Mouse (Mus musculus) WW6 (cell line): ENCODE measurements around the gene Cdx4.

ENCODE experiments used
- DNase-seq: peaks from one replicate; pipeline ENCODE4 v3.0.0-alpha.2; 2013; ENCODE audit warnings: low read depth, low spot score

Gene Cdx4

DNA sequence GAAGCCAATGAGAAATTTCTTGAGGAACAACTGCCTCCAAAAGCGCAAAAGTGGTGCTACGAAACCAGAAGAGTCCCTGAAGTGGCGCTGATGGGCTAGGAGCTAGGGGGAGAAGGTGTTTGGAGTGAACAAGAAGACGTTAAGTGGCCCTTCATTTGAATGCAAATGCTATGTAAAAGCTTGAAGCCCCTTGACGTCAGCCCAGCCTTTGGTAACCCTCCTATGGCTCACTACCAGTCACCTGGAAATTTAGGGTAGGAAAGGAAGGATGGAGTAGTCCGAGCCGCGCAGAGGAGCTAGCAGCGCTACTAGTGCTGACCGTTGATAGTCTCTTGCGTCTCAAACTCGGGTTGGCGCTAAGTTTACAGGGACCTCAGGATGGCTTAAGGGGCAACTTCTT is at the start of gene Cdx4:
Gene Cdx4, plus strand, starts transcription at position 253 of the 400 bp plus-strand sequence.
- no peak for DNase-seq

GRCm38 (mm10) chrX:103274325-103274724 is 46.9 kb upstream of the Cdx4 start:
- DNase-seq, result no peak

DNA sequence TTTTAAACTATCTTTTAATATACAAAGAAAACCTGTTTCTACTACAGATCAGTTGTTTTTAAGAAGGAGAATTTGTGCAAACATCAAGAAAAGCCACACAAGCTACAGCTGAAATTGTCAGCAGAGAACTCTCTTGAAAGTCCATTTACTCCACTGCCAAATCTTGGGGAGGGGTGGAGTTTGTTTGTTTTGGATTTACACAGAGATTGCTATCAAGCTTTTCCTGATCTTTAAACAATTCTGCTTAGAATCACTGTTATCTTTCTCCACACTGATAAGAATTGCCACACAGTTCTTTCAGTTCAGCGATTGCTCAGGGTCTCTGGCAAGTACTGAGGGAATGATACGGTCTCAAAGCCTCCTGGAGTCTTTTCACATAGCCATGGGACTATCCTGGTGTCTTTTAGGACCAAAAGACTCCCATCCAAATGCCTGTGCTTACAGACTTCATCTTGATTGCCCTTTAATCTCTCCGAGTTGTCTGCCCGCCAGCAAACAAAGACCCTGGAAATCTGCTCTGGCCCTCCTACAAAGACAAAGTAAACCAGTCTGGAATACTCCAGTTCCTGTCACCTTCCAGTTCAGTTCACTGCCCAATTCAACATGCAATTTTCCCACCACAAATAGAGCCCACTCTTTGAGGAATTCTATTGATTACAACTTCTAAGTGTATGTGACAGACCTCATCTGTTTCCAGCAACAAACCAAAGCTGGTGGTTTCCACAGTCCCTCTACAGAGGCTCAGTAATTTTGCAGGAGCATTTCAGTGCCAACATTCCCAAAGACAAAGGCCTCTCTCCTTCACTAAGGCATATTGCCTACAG is 34.1 kb upstream of the Cdx4 start:
- DNase-seq, result no peak

DNA sequence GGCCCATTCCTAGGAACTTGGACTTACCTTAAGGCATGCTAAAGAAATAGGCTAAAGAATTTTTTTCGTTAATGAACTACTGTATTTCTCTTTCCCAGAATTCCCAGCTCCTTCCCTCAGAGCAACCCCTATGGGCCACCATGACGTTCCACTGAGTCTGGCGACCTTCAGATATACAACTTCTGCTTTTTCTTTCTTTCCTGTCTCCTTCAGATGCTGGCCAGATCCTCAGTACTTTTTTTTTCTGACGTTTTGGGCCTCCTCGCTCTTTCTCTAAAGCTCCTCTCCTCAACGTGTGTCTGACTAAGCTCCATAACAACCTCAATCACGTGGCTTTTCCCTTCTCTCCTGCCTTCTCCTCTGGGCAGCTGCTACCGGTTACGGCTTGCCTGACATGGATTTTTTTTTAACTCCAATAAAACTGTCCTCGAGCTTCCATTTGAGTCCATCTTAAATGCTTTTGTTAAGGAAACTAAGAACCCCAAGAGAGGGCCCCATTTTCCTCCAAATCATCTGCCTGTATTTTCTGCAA is 33.3 kb upstream of the Cdx4 start:
- no peak for DNase-seq

DNA sequence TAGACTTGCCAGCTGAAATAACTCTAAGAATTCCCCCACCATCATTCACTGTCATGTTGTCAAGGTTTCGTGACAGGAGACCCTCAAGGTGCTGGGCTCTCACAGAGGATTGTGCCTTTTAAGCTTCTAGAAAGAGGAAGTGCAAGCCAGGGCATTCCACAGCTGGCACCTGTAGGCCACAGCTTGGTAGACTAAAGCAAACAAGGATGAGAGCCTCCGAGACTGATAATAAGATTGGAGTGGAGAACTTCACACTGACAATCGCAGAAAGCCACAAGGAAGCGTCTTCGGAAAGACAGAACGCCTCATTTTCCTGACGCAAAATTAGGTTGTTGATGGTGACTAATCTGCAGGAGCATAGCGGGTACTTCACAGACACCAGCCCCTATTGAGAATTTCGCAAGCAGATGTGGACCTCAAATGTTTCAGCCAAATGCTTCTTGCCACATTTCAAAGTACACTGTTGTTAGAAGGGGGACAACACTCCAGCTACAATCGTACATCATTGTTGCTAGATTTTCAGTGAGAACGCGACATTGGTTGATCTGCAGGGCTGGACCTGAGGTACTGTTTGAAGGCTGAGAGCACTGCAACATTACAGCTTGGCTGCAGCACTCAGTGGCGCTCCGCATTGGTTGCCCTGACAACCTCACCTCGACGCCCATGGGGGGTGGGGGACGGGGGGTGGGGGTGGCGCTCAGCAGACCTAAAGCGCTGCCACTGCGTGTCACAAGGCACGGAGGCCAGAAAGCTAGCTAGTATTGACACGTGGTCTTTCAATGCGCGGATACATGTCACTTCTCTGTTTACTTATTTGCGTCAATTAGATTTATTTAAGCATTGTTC is 32.5 kb upstream of the Cdx4 start:
- no peak for DNase-seq

GRCm38 (mm10) chrX:103298937-103299336 is 22.3 kb upstream of the Cdx4 start:
- DNase-seq, result no peak

GRCm38 (mm10) chrX:103308262-103308661 is 12.9 kb upstream of the Cdx4 start:
- DNase-seq, result no peak

DNA sequence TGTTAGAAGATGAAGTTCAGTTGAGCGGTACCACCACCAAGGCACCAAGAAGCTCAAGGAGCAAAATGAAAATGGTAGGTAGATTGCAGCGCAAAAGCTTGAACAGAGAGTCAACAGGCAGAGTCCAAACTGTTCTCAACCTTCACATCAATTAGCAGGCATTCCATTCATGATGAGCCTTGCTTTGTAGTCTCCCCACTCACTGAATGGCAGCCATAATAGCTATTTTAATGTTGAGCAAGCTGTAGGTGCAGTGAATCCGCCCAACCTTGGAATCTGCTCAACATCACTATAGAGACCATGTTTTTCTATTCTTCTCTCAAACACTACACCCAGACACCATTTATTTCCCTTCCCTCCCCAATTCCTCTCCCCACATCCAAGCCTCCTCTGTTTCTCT is 9.5 kb upstream of the Cdx4 start:
- no peak for DNase-seq

GRCm38 (mm10) chrX:103314146-103314545 is 7.1 kb upstream of the Cdx4 start:
- DNase-seq, result no peak

DNA sequence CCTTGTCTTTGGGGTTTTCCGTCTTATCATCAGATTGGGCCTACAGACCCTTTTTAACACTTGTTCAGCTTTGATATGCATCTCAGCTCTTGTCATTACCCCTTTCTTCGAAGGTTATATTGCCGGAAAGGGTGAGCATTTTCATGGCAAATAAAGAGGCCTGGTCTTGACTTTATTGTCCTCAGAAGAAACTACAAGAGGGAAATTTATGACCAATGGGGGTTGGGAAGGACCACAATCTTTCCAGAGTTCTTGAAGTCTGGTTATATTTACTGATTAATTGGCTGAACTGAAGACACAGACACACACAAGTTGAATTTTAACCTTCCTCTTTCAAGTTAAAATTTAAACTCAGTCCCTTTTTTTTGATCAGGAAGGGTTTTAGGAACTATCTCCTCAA is 4.7 kb downstream of the Cdx4 start:
- DNase-seq, result no peak

- DNase-seq, result no peak
These were observed 8.2 kb downstream of the Cdx4 start for GRCm38 (mm10) chrX:103329386-103329785.

DNA sequence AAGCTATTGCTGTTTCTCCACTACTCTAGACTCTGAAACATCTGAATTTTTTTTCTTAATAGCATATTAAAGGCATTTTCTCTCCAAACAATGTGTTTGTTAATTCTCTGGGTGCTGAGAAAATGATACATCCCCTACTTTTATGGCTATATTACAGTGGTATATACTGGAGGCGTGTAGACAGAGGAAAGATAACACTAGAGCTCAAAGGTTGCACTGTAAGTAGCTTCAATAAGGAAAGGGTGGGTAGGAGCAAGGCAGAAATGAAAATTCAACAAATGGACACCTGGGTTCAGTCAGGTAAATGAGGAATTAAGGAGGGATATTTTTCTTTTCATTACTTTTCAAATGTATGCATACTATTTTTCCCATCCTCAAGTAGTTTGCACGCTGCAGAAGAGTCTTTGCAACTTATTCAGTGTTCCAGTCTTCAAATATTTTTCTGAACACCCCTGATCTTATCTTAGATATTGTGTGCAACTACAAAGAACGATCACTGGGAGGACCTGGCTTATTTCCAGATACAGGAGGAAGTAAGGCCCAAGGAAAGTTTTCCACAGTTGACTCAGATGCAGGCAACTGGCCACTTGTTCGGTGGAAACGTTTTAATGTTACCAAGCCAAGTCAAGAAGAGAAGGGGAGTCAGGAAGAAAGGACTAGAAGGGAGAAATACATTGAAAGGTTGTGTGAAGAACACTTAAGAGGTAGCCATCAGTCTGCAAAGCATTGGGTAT is 10.1 kb downstream of the Cdx4 start:
- DNase-seq, result no peak

DNA sequence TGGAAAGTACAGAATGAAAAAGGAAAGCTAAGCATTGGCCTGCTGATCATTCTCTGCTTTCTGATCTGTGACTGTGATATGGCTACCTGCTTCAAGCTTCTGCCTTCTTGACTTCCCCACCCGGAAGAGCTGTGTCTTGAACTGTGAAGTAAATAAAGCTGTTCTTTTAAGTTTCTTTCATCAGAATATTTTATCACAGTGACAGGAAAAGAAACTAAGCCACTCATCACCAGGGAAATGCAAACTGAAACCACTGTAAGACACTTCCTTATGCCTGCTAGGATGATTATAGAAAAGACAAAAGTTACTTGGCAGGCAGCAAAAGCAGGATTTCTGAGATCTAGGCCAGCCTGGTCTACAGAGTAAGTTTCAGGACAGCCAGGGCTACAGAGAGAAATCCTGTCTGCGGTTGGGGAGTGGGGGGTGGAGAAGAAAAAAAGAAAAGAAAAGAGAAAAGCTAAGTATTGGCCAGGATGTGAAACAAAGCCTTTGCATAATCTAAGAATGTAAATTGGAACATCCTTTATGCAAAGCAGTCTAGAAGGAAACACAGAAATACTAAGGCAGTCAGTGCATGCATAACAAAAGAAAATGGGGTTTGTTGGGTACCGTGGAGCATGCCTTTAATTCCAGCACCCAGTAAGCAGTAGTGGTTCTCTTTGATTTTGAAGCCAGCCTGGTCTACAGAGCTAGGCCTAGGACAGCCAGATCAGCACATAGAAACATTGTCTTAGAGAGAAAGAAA is 20.3 kb downstream of the Cdx4 start:
- no peak for DNase-seq

- no peak for DNase-seq
These were observed 34.6 kb downstream of the Cdx4 start for GRCm38 (mm10) chrX:103355784-103356183.

GRCm38 (mm10) chrX:103356287-103356686 is 35.1 kb downstream of the Cdx4 start, which contains the start of gene Chic1:
Chic1 (plus strand) TSS chrX:103356476.
- peak; percentile 78 for DNase-seq

DNA sequence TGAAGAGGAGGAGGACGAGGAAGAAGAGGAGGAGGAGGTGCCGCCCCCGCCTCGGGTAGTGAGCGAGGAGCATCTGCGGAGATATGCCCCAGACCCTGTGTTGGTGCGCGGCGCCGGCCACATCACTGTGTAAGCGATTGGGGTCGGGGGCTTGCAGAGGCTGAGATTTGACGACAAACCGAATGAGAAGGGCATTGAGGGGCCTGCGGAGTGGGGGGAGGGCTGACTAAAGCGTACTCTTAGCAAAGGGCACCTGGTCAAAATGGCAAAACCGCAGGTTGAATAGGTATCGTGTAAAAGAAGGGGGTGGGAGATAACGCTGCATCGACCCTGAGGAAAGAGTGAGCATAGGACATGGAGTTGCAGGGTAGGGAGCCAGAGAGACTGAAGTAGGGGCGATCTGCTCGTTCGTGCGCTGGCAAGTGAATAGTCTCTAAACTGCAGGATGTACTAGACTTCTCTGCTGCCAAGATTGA is 35.6 kb downstream of the Cdx4 start:
- no peak for DNase-seq

DNA sequence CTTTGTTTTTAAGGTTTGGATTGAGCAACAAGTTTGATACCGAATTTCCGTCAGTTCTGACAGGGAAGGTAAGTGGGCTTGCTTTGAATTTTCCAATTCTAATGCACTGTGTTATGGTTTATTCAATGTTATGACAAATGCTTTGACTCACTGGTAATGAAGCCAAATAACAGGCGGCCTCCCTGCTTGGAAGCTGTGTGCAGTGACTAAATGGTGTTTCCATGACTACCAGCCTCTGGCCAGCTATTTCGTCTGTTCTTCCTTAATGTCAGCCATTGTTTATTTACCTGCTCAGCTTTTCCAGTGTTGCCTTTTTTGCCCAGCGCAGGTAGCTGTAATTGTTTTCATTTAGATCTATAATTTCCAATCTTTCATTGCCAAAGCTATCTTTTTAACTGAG is 45.0 kb downstream of the Cdx4 start:
- DNase-seq, result no peak

DNA sequence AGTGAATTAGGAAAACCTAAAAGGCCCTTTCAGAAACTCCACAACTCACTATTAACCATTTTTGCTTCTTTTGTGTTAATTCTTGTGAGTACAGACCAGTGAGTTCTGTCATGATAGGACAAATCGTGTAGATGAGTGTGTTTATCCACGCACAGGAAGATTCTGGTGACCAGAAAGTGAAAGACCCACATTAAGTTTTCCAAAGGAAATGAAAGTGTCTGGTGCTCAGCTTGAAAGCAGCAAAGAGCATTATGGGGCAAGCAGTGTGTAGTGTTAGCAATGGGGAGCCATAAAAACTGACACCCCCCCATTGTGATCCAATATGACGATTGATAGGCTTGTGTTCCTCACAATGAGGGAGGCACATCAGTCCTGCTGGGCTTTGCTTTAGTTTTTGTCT is 47.5 kb downstream of the Cdx4 start:
- DNase-seq, result no peak

DNA sequence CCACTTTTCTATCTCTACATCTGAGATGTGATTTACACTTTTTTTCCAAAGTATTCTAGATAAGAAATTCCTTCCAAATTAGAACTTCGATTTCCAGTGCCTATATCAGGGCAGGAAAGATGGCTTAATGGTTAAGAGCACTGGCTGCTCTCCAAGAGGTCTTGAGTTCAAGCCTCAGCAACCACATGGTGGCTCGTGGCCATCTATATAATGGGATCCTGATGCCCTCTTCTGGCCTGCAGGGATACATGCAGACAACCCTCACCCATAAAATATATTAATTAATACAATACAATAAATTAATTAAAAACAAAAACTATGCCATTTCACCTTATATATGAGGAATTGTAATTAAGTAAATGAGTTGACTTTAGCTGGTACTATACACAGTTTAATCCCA is 50.0 kb downstream of the Cdx4 start:
- no peak for DNase-seq

DNA sequence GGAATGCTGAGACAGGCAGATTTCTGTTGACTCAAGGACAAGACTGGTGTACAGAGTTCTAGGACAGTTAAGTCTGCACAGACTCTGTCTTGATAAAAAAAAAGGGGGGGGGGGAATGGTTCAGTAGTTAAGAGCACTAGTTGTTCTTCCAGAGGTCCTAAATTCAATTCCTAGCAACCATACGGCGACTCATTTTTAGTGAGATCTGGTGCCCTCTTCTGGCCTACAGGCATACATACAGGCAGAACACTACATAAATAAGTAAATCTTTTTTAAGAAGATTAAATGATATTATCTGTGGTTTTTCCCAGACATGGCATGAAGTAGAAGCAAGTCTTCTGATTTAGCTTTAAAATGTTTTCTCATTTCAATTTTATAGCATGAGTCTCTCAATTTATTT is 50.4 kb downstream of the Cdx4 start:
- DNase-seq, result peak; percentile 13

DNA sequence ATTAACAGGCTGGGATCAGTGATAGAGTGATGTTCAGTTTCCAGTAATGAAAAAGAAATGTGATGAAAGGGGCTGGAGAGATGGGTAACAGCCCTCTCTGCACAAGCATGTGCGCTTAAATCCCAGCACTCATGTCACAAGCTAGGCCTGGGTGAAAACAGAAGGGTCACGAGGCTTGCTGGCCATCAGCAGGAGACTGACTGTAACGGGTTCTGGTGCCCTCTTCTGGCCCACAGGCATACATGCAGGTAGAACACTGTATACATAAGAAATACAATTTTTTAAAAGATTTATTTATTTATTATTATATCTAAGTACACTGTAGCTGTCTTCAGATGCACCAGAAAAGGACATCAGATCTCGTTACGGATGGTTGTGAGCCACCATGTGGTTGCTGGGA is 53.1 kb downstream of the Cdx4 start:
- DNase-seq, result no peak
